Mouse (Mus musculus) liver, embryonic 14.5 days (tissue): ENCODE data around the gene Ikbke.

Experiments
- CTCF ChIP-seq: IDR thresholded peaks from 2 replicates; pipeline ENCODE4 v1.5.1; 2016; ENCODE audit warnings: antibody characterized with exemption, low read depth, control low read depth
- EP300 ChIP-seq: IDR thresholded peaks from 2 replicates; pipeline ENCODE4 v1.6.1; 2016; ENCODE audit warnings: antibody characterized with exemption, low read depth

DNA sequence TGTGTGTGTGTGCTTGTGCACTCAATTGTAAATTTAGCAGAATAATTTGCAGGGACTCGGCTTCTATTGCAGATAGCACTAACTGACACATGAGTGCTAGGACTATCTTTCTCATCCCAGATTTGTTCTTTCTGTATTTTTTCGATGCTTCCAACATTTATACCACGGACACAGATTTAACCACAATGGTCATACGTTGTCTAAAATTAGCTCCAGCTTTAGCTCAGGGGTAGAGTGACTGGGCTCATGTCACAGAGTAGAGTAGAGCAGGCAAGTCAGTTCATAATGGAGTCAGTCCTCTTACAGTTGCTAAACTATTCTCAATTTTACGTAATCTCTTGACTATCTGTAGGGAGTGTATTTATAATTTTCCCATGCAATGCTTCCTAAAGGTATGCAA lies 50.7 kb downstream of the Ikbke start:
- TF ChIP-seq CTCF (no peak), EP300 (no peak)
